Mouse (Mus musculus) c-Kit-positive CD71-negative TER-119-negative erythroid progenitor cells, embryonic 14.5 days (primary cell): Measurements from ENCODE around the gene Birc6.

Experiments used
- DNase-seq: peaks from one replicate; pipeline ENCODE4 v3.0.0-alpha.2; 2013; ENCODE audit warnings: low read depth

Birc6 gene

GRCm38 (mm10) chr17:74710731-74711130 lies 182.6 kb downstream of the Birc6 start:
- no peak for DNase-seq

- no peak for DNase-seq
Observed at GRCm38 (mm10) chr17:74711627-74712026, 183.5 kb downstream of the Birc6 start.

- no peak for DNase-seq
Observed at GRCm38 (mm10) chr17:74715128-74715527, 187.0 kb downstream of the Birc6 start.

GRCm38 (mm10) chr17:74715724-74716123 lies 187.6 kb downstream of the Birc6 start:
- DNase-seq = no peak

- DNase-seq = no peak
Observed at GRCm38 (mm10) chr17:74716643-74717042, 188.5 kb downstream of the Birc6 start.

GRCm38 (mm10) chr17:74717091-74717617 lies 189.1 kb downstream of the Birc6 start:
- DNase-seq = no peak

- DNase-seq = peak; percentile 99
Observed at GRCm38 (mm10) chr17:74717618-74718151, 189.6 kb downstream of the Birc6 start, which contains the start of gene Ttc27. Gene Ttc27 (plus strand): TSS chr17:74717732.

GRCm38 (mm10) chr17:74732872-74733271 lies 204.8 kb downstream of the Birc6 start:
- no peak for DNase-seq

GRCm38 (mm10) chr17:74735392-74735791 lies 207.3 kb downstream of the Birc6 start:
- no peak for DNase-seq

GRCm38 (mm10) chr17:74749659-74750058 lies 221.6 kb downstream of the Birc6 start:
- no peak for DNase-seq

GRCm38 (mm10) chr17:74751026-74751425 lies 222.9 kb downstream of the Birc6 start:
- DNase-seq = no peak
